Mouse (Mus musculus) liver, embryonic 14.5 days (tissue): ENCODE data around the gene Pkd1l1. TPM values are rescaled to one million over a fixed set of nuclear protein-coding genes. Genes with fewer than 3 reads are reported as not detected.
A peak's percentile ranks its signal among the peaks of the same experiment; 100 is the strongest.

Source experiments
- ATAC-seq: fragments of 200-750 bp; cut with Nextera tagmentation; 2 replicates; pipeline ENCODE4 v1.8.0; 2017; ENCODE audit warnings: moderate number of reproducible peaks, mild to moderate bottlenecking, moderate library complexity; ENCODE audit not compliant: insufficient read depth
- DNase-seq, 3 experiments: peaks; one replicate each; pipeline ENCODE4 v3.0.0-alpha.2; 2012 to 2013; ENCODE audit warnings: low read depth in 3 of 3, low spot score in 3 of 3
- H3K27ac ChIP-seq: fragments of 300-500 bp; sonication (generic); 2 replicates; pipeline ENCODE4 v1.5.1; 2014; ENCODE audit warnings: moderate library complexity, mild to moderate bottlenecking, control low read depth, inconsistent platforms
- H3K27me3 ChIP-seq: fragments of 300-500 bp; sonication (generic); 2 replicates; pipeline ENCODE4 v1.6.1; 2014; ENCODE audit warnings: mild to moderate bottlenecking, low read length, moderate library complexity; ENCODE audit not compliant: control insufficient read depth, insufficient read depth
- H3K36me3 ChIP-seq: fragments of 300-500 bp; sonication (generic); replicated peaks from 2 replicates; pipeline ENCODE4 v1.6.1; 2014; ENCODE audit warnings: low read depth; ENCODE audit not compliant: control insufficient read depth, insufficient read depth
- H3K4me1 ChIP-seq, 2 experiments: fragments of 200-500 bp in 1 of 2; fragments of 300-500 bp in 1 of 2; sonication (generic) in 1 of 2; replicated peaks; 2 replicates each; pipeline ENCODE4 v1.6.1; 2012 to 2014; ENCODE audit warnings: antibody characterized with exemption in 1 of 2, inconsistent platforms in 1 of 2, low read length in 1 of 2; ENCODE audit not compliant: control insufficient read depth in 2 of 2, insufficient read depth in 2 of 2
- H3K4me2 ChIP-seq: fragments of 300-500 bp; sonication (generic); 2 replicates; pipeline ENCODE4 v1.6.1; 2014; ENCODE audit warnings: low read depth, mild to moderate bottlenecking, control low read depth, moderate library complexity
- H3K4me3 ChIP-seq, 2 experiments: fragments of 200-500 bp in 1 of 2; fragments of 300-500 bp in 1 of 2; sonication (generic) in 1 of 2; 2 replicates each; pipeline ENCODE4 v1.5.1; 2012 to 2014; ENCODE audit warnings: low read depth in 2 of 2, low read length in 2 of 2, mild to moderate bottlenecking in 2 of 2, control low read depth in 1 of 2, inconsistent platforms in 1 of 2, moderate library complexity in 1 of 2; ENCODE audit not compliant: insufficient read depth in 1 of 2
- H3K9ac ChIP-seq: fragments of 300-500 bp; sonication (generic); replicated peaks from 2 replicates; pipeline ENCODE4 v1.6.1; 2014; ENCODE audit warnings: mild to moderate bottlenecking, control low read depth, moderate library complexity
- H3K9me3 ChIP-seq: fragments of 300-500 bp; sonication (generic); 2 replicates; pipeline ENCODE4 v1.6.1; 2016; ENCODE audit warnings: low read length, mixed read lengths; ENCODE audit not compliant: control insufficient read depth
- CTCF ChIP-seq: IDR thresholded peaks from 2 replicates; pipeline ENCODE4 v1.5.1; 2016; ENCODE audit warnings: antibody characterized with exemption, low read depth, control low read depth
- EP300 ChIP-seq: IDR thresholded peaks from 2 replicates; pipeline ENCODE4 v1.6.1; 2016; ENCODE audit warnings: antibody characterized with exemption, low read depth
- WGBS: fragments of 180-500 bp; shearing (Covaris S2); extraction: QIAGEN DNeasy Blood & Tissue Kit; methylation state at CpG from one replicate; pipeline ENCODE4 v1.1.7; 2014; ENCODE audit not compliant: insufficient replicate concordance; 5-methylcytosine and 5-hydroxymethylcytosine counted together
- polyA plus RNA-seq, 2 experiments: library from polyadenylated mRNA; depleted of rRNA in 1 of 2; stranded (reverse) in 1 of 2; unstranded in 1 of 2; fragments of >200 nt; fragmentation: Nextera tagmentation in 1 of 2; extraction: Ambion mirVana in 1 of 2; gene quantifications; 2 replicates each; pipeline versions ENCODE4 v1.2.1 to v1.2.3; 2012 to 2014

The Pkd1l1 gene
- polyA plus RNA-seq, 2 experiments, result 0.11 to 0.23 TPM

- 67% methylated on average over 10 of the region's 10 CpGs for WGBS
- Histone ChIP-seq H3K36me3 (no peaks in the 10 kb centered on the region), H3K9ac (no peak overlapping the region), H3K4me2 (no peak overlapping the region), H3K4me1 (no peaks in the 10 kb centered on the region), H3K27me3 (no peaks in the 10 kb centered on the region), H3K27ac (no peak overlapping the region), H3K9me3 (no peaks in the 10 kb centered on the region), H3K4me3 (no peak overlapping the region)
- no peak for ATAC-seq
- TF ChIP-seq CTCF (no peak), EP300 (no peak)
- no peak for DNase-seq
Observed at GRCm38 (mm10) chr11:8958572-8958971, 14.5 kb downstream of the Pkd1l1 start.

- Histone ChIP-seq H3K9me3 (no peaks in the 10 kb centered on the region), H3K27ac (no peak overlapping the region), H3K4me1 (no peaks in the 10 kb centered on the region), H3K27me3 (no peaks in the 10 kb centered on the region), H3K9ac (no peak overlapping the region), H3K4me2 (no peak overlapping the region), H3K4me3 (no peak overlapping the region), H3K36me3 (no peaks in the 10 kb centered on the region)
- WGBS, result 63% methylated on average over 4 of the region's 4 CpGs
- no peak for TF ChIP-seq CTCF
- no peak for TF ChIP-seq EP300
- ATAC-seq (no peak), DNase-seq (no peak)
Observed at GRCm38 (mm10) chr11:8958108-8958507, 15.0 kb downstream of the Pkd1l1 start.

GRCm38 (mm10) chr11:8957023-8957422, 16.0 kb downstream of the Pkd1l1 start:
- Histone ChIP-seq H3K4me2 (no peak overlapping the region), H3K4me3 (no peak overlapping the region), H3K36me3 (no peaks in the 10 kb centered on the region), H3K9me3 (no peaks in the 10 kb centered on the region), H3K4me1 (no peaks in the 10 kb centered on the region), H3K27me3 (no peaks in the 10 kb centered on the region), H3K9ac (no peak overlapping the region), H3K27ac (no peak overlapping the region)
- ATAC-seq (no peak), DNase-seq (no peak)
- TF ChIP-seq EP300 (no peak), CTCF (peak; percentile 91)
- WGBS, result 61% methylated on average over 6 of the region's 6 CpGs

GRCm38 (mm10) chr11:8955678-8956077, 17.4 kb downstream of the Pkd1l1 start:
- Histone ChIP-seq H3K4me2 (no peak overlapping the region), H3K4me3 (no peak overlapping the region), H3K27ac (no peak overlapping the region), H3K4me1 (no peaks in the 10 kb centered on the region), H3K9me3 (no peaks in the 10 kb centered on the region), H3K27me3 (no peaks in the 10 kb centered on the region), H3K36me3 (no peaks in the 10 kb centered on the region), H3K9ac (no peak overlapping the region)
- TF ChIP-seq EP300, result no peak
- TF ChIP-seq CTCF, result peak; percentile 67
- DNase-seq, result no peak
- ATAC-seq, result no peak
- 3% methylated on average over 1 of the region's 1 CpGs for WGBS

- TF ChIP-seq CTCF (no peak), EP300 (no peak)
- H3K27me3 ChIP-seq, result no peaks in the 10 kb centered on the region
- no peaks in the 10 kb centered on the region for H3K4me1 ChIP-seq
- H3K9me3 ChIP-seq, result no peaks in the 10 kb centered on the region
- ATAC-seq (no peak), DNase-seq (no peak)
- no peak overlapping the region for H3K27ac ChIP-seq
- no peak overlapping the region for H3K9ac ChIP-seq
- no peaks in the 10 kb centered on the region for H3K36me3 ChIP-seq
- 59% methylated on average over 6 of the region's 6 CpGs for WGBS
- H3K4me3 ChIP-seq, result no peak overlapping the region
- no peak overlapping the region for H3K4me2 ChIP-seq
Observed at GRCm38 (mm10) chr11:8949765-8950430, 23.2 kb downstream of the Pkd1l1 start.
